Mouse (Mus musculus): ENCODE data around the gene 9130213A22Rik. TPM values are rescaled to one million over a fixed set of nuclear protein-coding genes. Genes with fewer than 3 reads are reported as not detected.

The 9130213A22Rik gene
- total RNA-seq, 2 experiments from 2014 or later: not detected

DNA sequence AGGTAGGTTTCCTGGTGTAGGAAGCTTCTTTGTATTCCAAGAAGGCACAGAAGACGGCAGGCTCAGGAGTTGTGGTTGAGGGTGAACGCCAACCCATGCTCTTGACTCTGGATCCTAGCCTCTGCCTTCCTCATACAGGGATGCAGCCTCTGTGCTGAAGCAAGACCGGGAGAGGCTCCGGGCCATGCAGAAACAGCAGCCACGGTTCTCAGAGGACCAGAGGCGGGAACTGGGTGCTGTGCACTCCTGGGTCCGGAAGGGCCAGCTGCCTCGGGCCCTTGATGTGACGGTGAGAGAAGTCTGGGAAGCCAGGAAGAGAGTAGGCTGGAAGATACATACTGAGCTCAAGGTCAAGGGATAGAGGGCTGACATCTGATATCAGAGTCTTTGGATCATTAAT lies 14.2 kb downstream of the 9130213A22Rik start:
- no peak for ATAC-seq (replicated peaks; ENCODE audit: poor library complexity, severe bottlenecking)

DNA sequence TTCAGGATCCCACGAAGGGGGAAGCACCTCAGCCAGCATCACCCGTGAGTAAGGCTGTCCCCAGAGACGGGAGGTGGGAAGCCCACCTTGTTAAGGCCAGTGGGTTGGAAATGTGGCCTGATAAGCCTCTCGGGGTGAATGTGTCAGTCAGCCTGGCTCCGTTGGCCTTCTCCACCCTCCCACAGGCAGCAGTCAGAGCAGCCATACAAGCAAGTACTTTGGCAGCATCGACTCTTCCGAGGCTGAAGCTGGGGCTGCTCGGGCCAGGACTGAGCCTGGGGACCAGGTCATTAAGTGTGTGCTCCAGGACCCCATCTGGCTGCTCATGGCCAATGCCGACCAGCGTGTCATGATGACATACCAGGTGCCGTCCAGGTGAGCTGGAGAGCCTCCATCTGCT lies 14.7 kb downstream of the 9130213A22Rik start:
- no peak for ATAC-seq (replicated peaks; ENCODE audit: poor library complexity, severe bottlenecking)

DNA sequence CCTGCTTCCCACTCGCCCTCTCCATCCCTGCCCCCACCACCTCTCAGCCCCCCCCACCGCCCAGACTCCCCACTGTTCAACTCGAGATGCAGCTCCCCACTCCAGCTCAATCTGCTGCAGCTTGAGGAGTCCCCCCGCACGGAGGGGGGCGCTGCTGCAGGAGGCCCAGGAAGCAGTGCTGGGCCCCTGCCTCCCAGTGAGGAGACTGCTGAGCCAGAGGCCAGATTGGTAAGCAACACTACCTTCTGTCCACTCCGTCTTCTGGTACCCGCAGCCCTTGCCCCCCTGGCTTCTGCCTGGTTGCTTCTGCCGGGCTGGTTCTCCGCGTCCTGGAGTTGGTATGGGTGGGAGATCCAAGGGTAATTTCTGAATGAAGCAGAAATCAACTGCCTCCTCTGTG lies 15.5 kb downstream of the 9130213A22Rik start:
- ATAC-seq (replicated peaks; ENCODE audit: poor library complexity, severe bottlenecking): no peak

DNA sequence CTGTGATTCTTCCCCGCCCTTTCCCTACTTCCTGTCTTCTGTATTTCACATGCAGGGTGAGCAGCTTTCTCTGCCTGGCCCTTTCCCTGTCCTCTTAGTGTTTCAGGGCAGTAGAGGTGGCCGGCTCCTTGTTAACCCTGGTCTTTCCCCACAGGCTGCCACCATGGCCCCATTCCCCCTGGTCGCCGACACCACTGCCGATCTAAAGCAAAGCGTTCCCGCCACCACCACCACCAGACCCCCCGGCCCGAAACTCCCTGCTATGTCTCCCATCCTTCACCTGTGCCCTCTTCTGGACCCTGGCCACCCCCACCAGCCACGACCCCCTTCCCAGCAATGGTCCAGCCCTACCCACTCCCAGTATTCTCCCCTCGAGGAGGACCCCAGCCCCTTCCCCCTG lies 16.1 kb downstream of the 9130213A22Rik start:
- no peak for ATAC-seq (replicated peaks; ENCODE audit: poor library complexity, severe bottlenecking)

DNA sequence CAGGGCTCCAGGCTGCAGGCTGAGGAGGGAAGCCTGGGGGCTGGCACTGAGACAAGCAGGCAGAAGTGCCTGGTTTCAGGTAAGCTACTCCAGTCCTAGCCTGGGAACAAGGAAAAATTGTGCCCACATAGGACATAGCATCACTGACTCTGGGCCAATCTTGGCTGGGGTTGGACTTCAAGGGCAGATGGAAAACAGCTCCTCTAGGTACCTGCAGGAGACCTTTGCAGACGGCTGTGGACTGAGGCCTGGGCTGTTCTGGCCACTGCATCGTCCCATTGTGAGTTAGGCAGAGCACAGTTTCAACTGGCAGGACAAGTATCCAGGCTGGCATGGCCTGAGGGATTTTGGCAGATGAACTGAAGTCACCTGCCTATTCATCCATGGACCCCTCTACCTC lies 16.6 kb downstream of the 9130213A22Rik start:
- ATAC-seq (replicated peaks; ENCODE audit: poor library complexity, severe bottlenecking): no peak

DNA sequence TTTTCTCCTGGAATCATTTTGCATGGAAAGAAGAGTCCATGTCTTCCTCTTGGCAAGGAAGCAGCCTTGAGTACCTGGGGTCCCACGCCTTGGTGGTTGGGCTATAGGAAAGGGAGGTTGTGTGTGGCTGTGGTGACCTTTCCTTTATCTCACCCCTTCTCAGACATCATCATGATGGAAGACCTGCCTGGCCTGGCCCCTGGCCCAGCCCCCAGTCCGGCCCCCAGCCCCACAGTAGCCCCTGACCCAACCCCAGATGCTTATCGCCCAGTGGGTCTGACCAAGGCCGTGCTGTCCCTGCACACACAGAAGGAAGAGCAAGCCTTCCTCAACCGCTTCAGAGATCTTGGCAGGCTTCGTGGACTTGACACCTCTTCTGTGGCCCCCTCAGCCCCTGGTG lies 17.2 kb downstream of the 9130213A22Rik start:
- no peak for ATAC-seq (replicated peaks; ENCODE audit: poor library complexity, severe bottlenecking)

DNA sequence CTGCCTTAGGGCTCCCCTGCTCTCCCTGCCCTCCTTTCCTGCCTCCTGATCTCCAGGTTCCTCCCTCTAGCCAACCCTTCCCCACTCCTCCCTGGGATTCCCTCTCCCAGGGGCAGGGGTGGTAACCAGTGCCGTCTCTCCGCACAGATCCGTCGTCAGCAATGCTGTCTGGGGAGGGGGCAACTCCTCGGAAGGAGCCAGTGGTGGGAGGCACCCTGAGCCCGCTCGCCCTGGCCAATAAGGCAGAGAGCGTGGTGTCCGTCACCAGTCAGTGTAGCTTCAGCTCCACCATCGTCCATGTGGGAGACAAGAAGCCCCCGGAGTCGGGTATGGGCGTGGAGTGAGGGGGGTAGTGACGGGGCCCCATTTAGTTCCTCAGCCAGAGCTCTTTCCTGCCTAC lies 17.9 kb downstream of the 9130213A22Rik start:
- ATAC-seq (replicated peaks; ENCODE audit: poor library complexity, severe bottlenecking): no peak

DNA sequence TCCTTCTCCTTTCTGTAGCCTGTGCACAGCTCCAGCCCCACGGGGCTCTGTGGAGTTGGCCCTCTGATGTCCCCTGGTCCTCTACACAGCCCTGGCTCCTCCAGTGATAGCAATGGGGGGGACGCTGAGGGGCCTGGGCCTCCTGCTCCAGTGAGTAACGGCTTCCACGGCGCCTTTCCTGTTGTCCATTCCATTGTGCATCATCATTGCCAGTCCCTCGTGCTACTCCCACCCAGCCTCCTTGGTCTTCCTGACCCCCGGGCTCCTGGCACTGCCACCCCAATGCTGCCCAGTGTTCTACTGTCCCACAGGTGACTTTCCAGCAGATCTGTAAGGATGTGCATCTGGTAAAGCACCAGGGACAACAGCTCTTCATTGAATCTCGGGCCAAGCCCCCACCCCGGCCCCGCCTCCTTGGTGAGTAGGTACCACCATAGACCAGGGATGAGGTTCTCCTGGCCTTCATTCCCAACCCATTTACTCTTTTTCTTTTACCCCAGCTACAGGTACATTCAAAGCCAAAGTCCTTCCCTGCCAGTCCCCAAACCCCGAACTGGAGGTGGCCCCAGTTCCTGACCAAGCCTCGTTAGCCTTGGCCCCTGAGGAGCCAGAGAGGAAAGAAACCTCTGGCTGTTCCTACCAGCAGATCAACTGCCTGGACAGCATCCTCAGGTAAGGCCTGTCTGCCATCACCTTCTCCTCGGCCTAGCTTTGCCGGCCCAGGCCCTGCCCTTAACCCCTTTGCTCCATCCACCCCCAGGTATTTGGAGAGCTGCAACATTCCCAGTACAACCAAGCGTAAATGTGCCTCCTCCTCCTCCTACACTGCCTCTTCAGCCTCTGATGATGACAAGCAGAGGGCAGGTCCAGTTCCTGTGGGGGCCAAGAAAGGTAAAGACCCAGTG lies 18.6 kb downstream of the 9130213A22Rik start:
- no peak for ATAC-seq (replicated peaks; ENCODE audit: poor library complexity, severe bottlenecking)

DNA sequence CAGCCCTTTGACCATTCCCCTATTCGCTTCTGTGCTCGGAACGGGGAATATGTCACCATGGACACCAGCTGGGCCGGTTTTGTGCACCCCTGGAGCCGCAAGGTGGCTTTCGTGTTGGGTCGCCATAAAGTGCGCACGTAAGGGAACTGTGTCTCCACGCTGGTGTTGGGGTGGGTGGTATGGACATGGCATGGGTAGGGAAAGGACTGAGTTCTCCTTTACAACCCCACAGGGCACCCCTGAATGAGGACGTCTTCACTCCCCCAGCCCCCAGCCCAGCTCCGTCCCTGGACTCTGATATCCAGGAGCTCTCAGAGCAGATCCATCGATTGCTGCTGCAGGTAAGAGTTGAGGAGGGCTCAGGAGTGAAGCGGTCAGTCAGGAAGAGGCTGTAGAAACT lies 19.3 kb downstream of the 9130213A22Rik start:
- no peak for ATAC-seq (replicated peaks; ENCODE audit: poor library complexity, severe bottlenecking)

DNA sequence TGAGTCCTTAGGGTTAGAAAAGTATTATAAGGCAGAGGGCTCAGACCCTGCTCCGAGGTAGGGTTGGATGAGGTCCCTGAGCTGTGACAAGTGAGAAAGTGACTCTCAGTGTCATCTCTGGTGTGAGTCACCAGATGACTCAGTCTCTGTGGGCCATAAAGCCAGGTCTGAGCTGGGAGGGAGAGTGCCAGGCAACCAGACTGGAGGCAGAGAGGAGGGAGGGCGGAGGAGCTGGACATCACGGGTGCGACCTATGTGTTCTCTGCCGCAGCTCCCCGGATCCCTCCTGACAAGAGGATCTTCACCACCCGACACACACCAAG lies 20.0 kb downstream of the 9130213A22Rik start:
- ATAC-seq (replicated peaks; ENCODE audit: poor library complexity, severe bottlenecking): no peak

DNA sequence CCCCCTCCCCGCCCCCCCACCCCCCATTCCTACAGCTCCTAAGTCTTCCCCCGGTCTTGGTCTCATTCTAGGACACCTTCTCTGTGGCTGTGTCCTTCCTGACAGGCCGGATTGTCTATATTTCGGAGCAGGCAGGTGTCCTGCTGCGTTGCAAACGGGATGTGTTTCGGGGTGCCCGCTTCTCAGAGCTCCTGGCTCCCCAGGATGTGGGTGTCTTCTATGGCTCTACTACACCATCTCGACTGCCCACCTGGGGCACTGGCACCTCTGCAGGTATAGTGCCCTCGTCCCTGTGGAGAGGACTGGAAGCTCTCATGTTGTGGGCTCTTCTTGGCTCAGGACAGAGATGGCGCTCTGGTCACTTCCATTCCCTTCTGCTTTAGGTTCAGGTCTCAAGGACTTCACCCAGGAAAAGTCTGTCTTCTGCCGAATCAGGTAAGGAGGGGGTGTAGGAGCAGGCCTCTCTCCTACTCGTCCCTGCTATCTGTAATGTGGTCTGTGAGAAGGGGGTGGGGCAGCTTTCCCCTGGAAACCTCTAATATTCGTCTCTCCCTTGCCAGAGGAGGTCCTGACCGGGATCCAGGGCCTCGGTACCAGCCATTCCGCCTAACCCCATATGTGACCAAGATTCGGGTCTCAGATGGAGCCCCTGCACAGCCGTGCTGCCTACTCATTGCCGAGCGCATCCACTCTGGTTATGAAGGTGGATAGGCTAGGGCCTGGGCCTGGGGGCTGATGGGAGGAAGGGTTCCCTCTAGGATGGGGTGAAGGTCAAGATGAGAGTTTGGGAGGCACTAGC lies 20.6 kb downstream of the 9130213A22Rik start:
- no peak for ATAC-seq (replicated peaks; ENCODE audit: poor library complexity, severe bottlenecking)

DNA sequence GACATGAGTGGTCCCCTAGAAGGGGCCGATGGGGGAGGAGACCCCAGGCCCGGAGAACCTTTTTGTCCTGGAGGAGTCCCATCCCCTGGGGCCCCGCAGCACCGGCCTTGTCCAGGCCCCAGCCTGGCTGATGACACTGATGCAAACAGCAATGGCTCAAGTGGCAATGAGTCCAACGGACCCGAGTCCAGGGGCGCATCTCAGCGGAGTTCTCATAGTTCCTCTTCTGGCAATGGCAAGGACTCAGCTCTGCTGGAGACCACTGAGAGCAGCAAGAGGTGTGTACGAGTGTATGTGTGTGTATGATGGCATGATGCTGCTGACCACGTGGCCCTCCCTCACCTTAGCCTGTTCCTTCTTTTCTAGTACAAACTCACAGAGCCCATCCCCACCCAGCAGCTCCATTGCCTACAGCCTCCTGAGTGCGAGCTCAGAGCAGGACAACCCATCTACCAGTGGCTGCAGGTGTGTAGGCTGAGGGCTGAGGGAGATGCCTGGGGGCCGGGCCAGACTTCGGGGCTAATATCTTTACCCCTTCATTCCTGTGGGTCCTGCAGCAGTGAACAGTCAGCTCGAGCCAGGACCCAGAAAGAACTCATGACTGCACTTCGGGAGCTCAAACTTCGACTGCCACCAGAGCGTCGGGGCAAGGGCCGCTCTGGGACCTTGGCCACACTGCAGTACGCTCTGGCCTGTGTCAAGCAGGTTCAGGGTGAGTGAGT lies 21.6 kb downstream of the 9130213A22Rik start:
- ATAC-seq (replicated peaks; ENCODE audit: poor library complexity, severe bottlenecking): no peak

DNA sequence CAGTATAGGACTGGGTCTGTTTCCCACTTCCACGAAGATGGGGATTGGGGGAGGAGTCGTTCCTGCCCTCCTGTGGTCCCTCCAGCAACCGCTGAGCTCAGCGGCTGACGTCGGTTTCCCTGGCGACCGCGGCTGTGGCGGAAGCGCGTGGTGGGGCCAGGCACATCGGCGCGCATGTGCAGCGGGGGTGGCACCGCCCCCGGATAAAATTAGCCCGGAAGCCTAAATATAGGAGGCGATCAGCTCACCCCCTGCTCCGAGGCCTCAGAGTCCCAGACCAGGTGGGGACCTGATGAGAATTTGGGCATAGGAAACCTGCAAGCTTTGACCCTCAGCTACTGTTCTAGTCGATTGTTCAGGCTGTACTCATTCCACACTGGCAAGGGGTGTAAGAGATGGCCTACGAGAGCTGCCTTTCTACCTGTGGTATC lies 22.5 kb downstream of the 9130213A22Rik start:
- peak; percentile 43 for ATAC-seq (replicated peaks; ENCODE audit: poor library complexity, severe bottlenecking)

DNA sequence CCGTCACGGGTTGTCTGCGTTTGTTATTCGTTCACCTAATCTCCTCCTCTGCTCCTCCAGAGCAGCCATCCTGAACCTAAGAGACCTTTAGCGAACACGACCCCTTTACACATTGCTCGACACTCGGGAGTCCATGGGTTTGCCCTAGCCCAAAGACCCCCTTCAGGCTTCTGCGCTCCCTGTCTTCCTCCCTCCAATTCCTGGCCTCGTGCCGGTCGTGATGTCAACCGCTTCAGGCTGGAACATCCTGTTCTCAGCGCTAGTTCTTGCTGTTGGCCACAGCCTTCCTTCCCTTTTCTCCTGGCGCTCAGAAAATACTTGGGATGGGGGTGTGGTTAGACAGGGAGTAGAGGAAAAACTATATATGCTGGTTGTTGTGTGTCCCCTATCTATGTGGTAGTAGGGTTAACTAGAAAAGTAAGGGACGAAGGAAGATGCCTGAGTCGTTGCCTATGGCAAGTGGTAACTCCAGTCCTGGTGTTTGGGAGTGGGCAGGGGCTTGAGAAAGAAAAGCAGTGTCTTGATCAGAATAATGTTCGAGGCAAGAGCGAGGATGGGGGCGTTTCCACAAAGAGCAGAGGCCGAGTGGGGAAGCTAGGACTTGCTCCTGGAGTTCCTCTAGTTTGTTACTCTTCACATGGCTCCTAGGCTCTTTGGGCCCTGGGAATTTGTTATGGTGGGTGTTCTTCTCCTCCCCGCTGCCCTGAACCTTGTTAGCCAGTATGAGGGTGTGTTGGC lies 23.0 kb downstream of the 9130213A22Rik start:
- ATAC-seq (replicated peaks; ENCODE audit: poor library complexity, severe bottlenecking): no peak

DNA sequence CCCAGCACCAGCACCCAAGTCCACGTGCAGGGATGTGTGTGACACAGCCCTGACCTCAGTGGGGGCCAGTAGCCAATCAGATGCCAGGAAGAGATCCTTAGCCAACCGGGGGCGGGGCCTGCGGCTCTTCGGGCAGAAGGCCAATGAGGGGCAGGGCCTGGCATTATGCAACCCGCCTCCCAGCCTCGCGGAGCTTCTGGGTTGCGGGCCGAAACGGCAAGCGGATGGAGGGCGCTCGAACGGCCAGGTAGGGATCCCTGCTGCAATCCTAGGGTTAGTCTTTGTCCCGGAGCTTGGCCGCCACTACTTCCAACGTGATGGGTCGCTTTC lies 23.7 kb downstream of the 9130213A22Rik start:
- peak; percentile 42 for ATAC-seq (replicated peaks; ENCODE audit: poor library complexity, severe bottlenecking)

DNA sequence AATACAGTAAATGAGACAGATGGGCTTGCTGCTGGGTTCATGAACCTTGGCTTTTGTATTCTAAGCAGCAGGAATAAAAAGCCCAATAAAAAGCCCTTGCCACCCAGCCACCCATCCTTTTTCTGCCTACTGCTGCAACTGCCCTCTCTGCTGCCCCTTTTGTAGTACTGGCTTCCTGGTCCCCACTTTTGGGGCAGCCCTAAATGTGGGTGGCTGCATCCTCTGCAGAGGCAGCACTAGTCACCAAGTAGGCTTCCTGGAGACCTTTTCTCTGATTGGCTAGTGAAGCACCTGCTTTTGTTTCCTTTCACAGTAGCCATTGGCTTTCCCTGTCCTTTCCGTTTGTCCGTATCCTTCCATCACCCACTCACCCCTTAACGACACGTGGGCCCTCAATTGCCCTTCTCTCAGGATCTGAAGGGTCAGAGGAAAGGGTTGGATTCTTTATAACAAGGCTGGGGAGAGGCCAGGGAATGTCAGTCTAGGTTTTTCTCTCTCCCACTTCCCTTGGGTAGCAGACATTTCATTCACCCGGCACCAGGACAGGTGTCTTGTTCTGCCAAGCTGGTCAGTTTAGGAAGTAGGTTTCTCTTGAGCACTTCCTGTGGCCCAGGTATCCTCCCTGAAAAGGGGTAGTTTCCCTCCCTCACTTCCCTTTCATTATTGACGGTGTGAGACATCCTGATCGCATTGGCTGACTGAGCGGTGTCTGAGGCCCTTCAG lies 24.2 kb downstream of the 9130213A22Rik start:
- ATAC-seq (replicated peaks; ENCODE audit: poor library complexity, severe bottlenecking): no peak

DNA sequence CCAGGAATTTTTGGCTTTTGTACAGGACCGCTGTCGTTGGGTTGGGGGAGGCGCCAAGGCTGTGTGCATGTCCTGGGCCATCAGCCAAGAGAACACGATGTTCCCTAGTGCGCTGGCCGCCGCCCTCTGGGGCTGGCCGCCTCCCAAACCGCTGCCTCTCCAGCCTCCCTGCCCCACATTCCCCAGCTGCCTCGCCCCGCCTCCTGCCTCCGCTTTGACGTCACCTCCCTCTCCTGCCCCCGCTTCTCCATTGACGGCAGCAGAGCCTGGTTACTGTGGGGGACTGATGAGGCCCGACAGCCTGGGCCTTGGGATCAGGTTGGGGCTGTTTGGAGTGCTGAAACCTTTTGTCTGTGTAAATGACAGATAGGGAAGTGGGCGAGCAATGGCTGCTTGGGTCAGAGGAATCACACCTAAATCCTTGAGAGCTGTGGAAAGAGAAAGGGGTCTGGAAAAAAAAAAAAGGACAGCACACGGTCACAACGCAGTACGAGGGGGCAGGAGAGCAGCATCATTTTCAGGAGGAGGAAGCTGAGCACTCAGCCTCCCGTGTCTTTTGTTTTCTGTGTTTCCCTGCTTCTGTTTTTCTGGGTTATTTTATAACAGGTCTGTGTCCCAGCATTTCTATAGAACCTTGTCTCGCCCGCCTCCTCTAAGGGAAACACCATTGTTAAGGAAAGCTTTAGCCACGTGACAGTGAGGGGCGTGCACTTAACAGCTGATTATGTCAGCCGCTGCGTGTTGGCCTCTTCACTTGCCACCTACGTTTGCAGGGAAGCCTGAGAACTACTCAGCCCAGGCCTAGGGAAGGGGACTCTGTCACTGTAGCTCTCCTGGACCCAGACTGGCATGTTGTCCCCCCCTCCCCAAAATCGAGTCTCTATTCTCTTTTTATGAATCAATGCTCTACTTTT lies 25.1 kb downstream of the 9130213A22Rik start:
- ATAC-seq (replicated peaks; ENCODE audit: poor library complexity, severe bottlenecking): peak; percentile 35

DNA sequence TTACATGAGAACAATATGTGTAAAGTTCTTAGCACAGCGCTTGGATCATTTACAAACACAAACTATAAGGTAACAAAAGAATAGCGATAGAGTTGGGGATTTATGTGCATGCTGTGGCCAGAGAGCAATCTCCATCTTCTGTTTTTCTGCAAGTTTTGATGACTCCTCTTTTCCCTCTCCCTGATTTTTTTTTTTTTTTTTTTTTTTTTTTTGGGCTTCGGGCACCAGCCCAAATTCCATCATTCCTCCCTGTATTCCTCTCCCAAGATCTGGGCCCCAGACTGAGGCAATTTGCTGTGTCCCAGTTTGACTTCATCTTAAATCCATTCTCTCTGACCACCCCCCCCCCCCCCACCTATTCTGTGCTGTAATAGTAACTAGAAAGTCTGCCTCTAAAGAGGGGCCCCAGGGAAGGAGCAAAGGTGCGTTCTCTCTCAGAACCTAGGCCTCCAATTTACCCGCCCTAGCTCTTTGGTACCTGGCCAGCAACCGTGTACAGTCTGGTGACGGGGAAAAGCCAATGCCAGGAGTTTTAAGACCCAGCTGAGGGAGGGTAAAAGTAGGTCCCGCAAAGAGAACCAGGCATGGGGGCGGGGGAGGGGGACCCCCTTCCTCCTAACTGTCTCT lies 25.9 kb downstream of the 9130213A22Rik start:
- no peak for ATAC-seq (replicated peaks; ENCODE audit: poor library complexity, severe bottlenecking)

Data from granulocyte monocyte progenitor cell, adult 5-6 weeks (primary cell).